Mouse (Mus musculus) stomach, embryonic 15.5 days (tissue): ENCODE measurements at regions not wholly inside any gene's neighbourhood (a gene's known extent, or its start where the extent isn't known, plus 50 kb on each side); places are given as distances from the start of the nearest gene placed in this dataset.

Experiments
- ATAC-seq: fragments of 200-750 bp; cut with Nextera tagmentation; 2 replicates; pipeline ENCODE4 v1.8.0; 2017; ENCODE audit warnings: low read depth, moderate number of reproducible peaks, moderate TSS enrichment; ENCODE audit not compliant: insufficient read depth, low FRiP score
- H3K27ac ChIP-seq: fragments of 300-500 bp; sonication (generic); 2 replicates; pipeline ENCODE4 v1.5.1; 2015; ENCODE audit warnings: mild to moderate bottlenecking, inconsistent platforms
- H3K27me3 ChIP-seq: fragments of 300-500 bp; sonication (generic); replicated peaks from 2 replicates; pipeline ENCODE4 v1.6.1; 2015; ENCODE audit warnings: inconsistent platforms
- H3K36me3 ChIP-seq: fragments of 300-500 bp; sonication (generic); 2 replicates; pipeline ENCODE4 v1.6.1; 2015; ENCODE audit warnings: inconsistent platforms
- H3K4me1 ChIP-seq: fragments of 300-500 bp; sonication (generic); 2 replicates; pipeline ENCODE4 v1.6.1; 2015; ENCODE audit warnings: inconsistent platforms
- H3K4me2 ChIP-seq: fragments of 300-500 bp; sonication (generic); 2 replicates; pipeline ENCODE4 v1.6.1; 2015; ENCODE audit warnings: mild to moderate bottlenecking, inconsistent platforms
- H3K4me3 ChIP-seq: fragments of 300-500 bp; sonication (generic); replicated peaks from 2 replicates; pipeline ENCODE4 v1.5.1; 2015; ENCODE audit warnings: inconsistent platforms
- H3K9ac ChIP-seq: fragments of 300-500 bp; sonication (generic); 2 replicates; pipeline ENCODE4 v1.6.1; 2015; ENCODE audit warnings: inconsistent platforms
- H3K9me3 ChIP-seq: fragments of 300-500 bp; sonication (generic); 2 replicates; pipeline ENCODE4 v1.6.1; 2016; ENCODE audit warnings: inconsistent platforms
- WGBS: fragments of 180-500 bp; shearing (Covaris S2); methylation state at CpG from one replicate; pipeline ENCODE4 v1.1.7; 2015; 5-methylcytosine and 5-hydroxymethylcytosine counted together

DNA sequence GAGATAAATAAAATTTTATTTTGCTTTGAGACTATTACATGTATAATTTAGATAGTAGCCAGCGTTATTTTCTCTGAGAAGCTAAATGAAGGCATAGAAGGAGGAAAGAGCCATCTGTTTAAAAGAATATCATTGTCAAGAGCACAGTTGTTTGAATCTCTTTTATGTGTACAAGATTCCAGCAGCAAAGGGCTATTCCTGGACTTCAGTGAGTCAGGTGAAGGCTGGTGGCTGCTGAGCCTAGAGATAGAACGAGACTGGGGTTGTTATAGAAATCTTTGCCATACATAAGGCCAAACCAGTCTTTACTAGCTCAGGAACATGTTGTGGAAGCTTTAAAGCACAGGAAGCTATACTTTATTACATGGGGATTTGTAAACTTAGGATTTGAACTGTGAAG, 261.6 kb downstream of the Adcyap1 start:
- ATAC-seq = no peak

DNA sequence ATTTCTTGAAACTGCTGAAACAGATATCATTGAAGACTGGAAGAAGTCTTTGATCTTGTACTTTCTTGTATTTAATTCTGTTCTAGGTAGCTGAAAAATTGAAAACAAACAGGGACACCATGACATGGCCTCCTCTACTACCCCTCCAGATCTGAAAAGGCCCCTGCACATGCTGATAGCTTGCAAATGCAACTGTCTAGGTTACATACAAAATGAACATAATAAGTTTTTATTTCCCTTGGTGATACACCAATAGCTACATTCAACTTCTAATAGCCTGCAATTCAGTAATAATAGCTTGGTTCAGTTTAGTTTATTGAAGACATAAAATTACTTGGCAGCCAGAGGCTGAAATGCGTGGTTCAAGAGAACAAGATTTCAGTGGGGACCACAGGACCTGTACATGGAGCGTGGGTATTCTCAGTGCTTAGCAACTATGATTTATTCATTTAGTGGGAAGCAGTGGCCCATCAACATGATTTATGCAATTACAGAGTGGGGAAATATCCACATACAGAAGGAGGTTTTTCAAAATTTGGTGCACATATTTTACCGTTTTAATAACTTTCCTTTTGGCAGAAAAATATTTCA, 264.9 kb downstream of the Adcyap1 start:
- Histone ChIP-seq H3K4me2 (no peak overlapping the region), H3K4me1 (no peaks in the 10 kb centered on the region), H3K27ac (no peak overlapping the region), H3K27me3 (no peaks in the 10 kb centered on the region), H3K9me3 (no peaks in the 10 kb centered on the region), H3K9ac (no peak overlapping the region), H3K4me3 (no peak overlapping the region), H3K36me3 (no peaks in the 10 kb centered on the region)
- WGBS = 85% methylated on average over 3 of the region's 3 CpGs
- ATAC-seq = no peak

More for the DNA sequence above, 261.6 kb downstream of the Adcyap1 start:
- 81% methylated on average over 2 of the region's 2 CpGs for WGBS
- Histone ChIP-seq H3K4me3 (no peak overlapping the region), H3K9ac (no peak overlapping the region), H3K27ac (no peak overlapping the region), H3K27me3 (no peaks in the 10 kb centered on the region), H3K36me3 (no peaks in the 10 kb centered on the region), H3K4me1 (no peaks in the 10 kb centered on the region), H3K4me2 (no peak overlapping the region), H3K9me3 (no peaks in the 10 kb centered on the region)

GRCm38 (mm10) chr17:93482378-93482777, 283.6 kb downstream of the Adcyap1 start:
- Histone ChIP-seq H3K4me2 (no peak overlapping the region), H3K4me3 (no peak overlapping the region), H3K9ac (no peak overlapping the region), H3K27ac (no peak overlapping the region), H3K36me3 (no peaks in the 10 kb centered on the region), H3K4me1 (no peaks in the 10 kb centered on the region), H3K27me3 (no peaks in the 10 kb centered on the region), H3K9me3 (no peaks in the 10 kb centered on the region)
- no peak for ATAC-seq

- WGBS = 42% methylated on average over 1 of the region's 1 CpGs
- no peak overlapping the region for H3K4me2 ChIP-seq
- no peaks in the 10 kb centered on the region for H3K4me1 ChIP-seq
- no peak overlapping the region for H3K27ac ChIP-seq
- no peak overlapping the region for H3K4me3 ChIP-seq
- H3K27me3 ChIP-seq = no peaks in the 10 kb centered on the region
- H3K36me3 ChIP-seq = no peaks in the 10 kb centered on the region
- no peaks in the 10 kb centered on the region for H3K9me3 ChIP-seq
- no peak overlapping the region for H3K9ac ChIP-seq
- no peak for ATAC-seq
Measured at GRCm38 (mm10) chr17:93484540-93484939, 285.7 kb downstream of the Adcyap1 start.

GRCm38 (mm10) chr17:93486442-93486841, 287.6 kb downstream of the Adcyap1 start:
- Histone ChIP-seq H3K36me3 (no peaks in the 10 kb centered on the region), H3K4me1 (no peaks in the 10 kb centered on the region), H3K27me3 (no peaks in the 10 kb centered on the region), H3K9ac (no peak overlapping the region), H3K4me2 (no peak overlapping the region), H3K27ac (no peak overlapping the region), H3K4me3 (no peak overlapping the region), H3K9me3 (no peaks in the 10 kb centered on the region)
- ATAC-seq = no peak

GRCm38 (mm10) chr17:93489988-93490732, 291.3 kb downstream of the Adcyap1 start:
- no peak overlapping the region for H3K9ac ChIP-seq
- no peaks in the 10 kb centered on the region for H3K27me3 ChIP-seq
- H3K27ac ChIP-seq = no peak overlapping the region
- no peaks in the 10 kb centered on the region for H3K36me3 ChIP-seq
- ATAC-seq = no peak
- H3K9me3 ChIP-seq = no peaks in the 10 kb centered on the region
- 59% methylated on average over 4 of the region's 4 CpGs for WGBS
- H3K4me1 ChIP-seq = no peaks in the 10 kb centered on the region
- H3K4me3 ChIP-seq = no peak overlapping the region
- H3K4me2 ChIP-seq = no peak overlapping the region

- Histone ChIP-seq H3K9ac (no peak overlapping the region), H3K4me1 (no peaks in the 10 kb centered on the region), H3K27me3 (no peaks in the 10 kb centered on the region), H3K4me3 (no peak overlapping the region), H3K36me3 (no peaks in the 10 kb centered on the region), H3K4me2 (no peak overlapping the region), H3K27ac (no peak overlapping the region), H3K9me3 (no peaks in the 10 kb centered on the region)
- no peak for ATAC-seq
- WGBS = 74% methylated on average over 4 of the region's 4 CpGs
Measured at GRCm38 (mm10) chr17:93508882-93509594, 310.2 kb downstream of the Adcyap1 start.

DNA sequence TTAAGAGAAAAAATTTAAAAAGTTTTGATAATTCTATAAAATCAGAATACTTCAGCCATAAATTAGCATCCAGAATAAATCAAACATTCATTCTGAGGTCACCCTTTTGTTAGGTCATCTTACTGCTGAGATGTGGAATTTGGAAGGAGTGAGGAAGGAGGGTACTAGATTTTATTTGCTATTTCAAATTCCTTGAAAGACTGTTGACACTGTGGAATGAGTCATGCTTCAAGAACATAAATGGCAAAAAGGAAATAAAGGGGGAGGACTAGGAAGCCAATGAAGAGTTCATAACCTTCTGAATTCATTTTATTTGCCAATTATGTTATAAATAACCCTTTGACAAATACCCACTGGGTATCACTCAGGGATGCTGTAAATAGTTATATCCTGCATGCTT, 324.6 kb downstream of the Adcyap1 start:
- Histone ChIP-seq H3K27ac (no peak overlapping the region), H3K9me3 (no peaks in the 10 kb centered on the region), H3K27me3 (no peaks in the 10 kb centered on the region), H3K4me2 (no peak overlapping the region), H3K36me3 (no peaks in the 10 kb centered on the region), H3K4me1 (no peaks in the 10 kb centered on the region), H3K9ac (no peak overlapping the region), H3K4me3 (no peak overlapping the region)
- ATAC-seq = no peak

DNA sequence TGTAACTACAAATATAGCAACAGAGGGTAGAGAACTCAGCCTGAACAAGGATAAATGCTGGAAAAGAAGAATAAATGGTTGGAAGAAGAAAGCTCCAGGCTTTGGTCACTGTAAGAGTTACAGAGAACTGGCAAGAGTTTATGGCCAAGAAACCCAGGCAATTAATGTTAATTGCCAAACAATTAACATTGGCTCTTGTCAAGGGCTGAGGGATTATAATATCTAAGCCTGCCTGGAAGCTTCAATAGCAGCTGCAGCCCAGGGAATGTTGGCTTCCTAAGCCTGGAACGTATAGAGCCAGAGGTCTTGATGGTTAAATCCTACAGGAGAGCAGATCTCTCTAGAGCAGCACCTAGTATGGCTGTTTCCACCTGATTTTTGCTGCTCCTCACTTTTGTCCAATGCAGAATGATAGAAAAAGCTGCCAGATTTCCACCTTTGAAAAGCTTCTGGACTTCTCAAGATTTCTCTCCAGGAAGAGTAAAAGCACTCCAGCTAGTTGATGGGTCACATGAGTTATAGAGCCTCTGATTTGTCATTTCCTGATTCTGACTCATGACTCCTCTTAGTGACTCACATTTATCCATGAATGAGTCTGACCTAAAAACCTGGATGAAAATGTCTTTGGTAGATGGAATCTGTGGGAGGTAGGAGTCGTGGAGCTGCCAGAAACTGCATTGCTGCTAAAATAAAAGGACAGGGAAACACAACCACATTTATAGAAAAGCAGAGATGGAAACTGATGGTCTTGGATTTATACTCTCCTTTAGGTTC, 327.2 kb downstream of the Adcyap1 start:
- Histone ChIP-seq H3K9me3 (no peaks in the 10 kb centered on the region), H3K4me3 (no peak overlapping the region), H3K4me2 (no peak overlapping the region), H3K4me1 (no peaks in the 10 kb centered on the region), H3K36me3 (no peaks in the 10 kb centered on the region), H3K27me3 (no peaks in the 10 kb centered on the region), H3K27ac (no peak overlapping the region), H3K9ac (no peak overlapping the region)
- 60% methylated on average over 2 of the region's 2 CpGs for WGBS
- ATAC-seq = no peak

DNA sequence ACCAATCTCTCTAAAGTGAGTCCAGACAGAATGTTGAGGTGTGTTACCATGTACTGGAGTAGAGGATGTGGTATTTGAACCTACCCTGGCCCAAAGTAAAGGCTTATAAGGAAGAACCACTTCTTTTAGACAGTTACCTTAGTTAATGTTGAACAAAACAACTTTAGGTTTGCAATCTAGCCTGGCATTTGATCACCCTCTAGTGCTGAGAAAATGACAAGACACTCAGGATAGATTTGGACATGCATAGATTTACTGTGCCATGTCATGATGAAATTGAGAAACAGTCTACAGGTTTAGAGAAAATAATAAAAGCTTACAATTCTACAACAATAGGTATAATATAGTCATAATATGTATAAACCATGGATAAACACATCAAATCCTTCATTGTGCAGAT, 333.7 kb downstream of the Adcyap1 start:
- Histone ChIP-seq H3K4me3 (no peak overlapping the region), H3K4me2 (no peak overlapping the region), H3K36me3 (no peaks in the 10 kb centered on the region), H3K27ac (no peak overlapping the region), H3K27me3 (no peaks in the 10 kb centered on the region), H3K4me1 (no peaks in the 10 kb centered on the region), H3K9ac (no peak overlapping the region), H3K9me3 (no peaks in the 10 kb centered on the region)
- ATAC-seq = no peak

GRCm38 (mm10) chr17:93534945-93535344, 336.1 kb downstream of the Adcyap1 start:
- WGBS = 82% methylated on average over 2 of the region's 2 CpGs
- no peaks in the 10 kb centered on the region for H3K9me3 ChIP-seq
- no peaks in the 10 kb centered on the region for H3K4me1 ChIP-seq
- no peaks in the 10 kb centered on the region for H3K36me3 ChIP-seq
- no peak for ATAC-seq
- no peaks in the 10 kb centered on the region for H3K27me3 ChIP-seq
- no peak overlapping the region for H3K27ac ChIP-seq
- no peak overlapping the region for H3K9ac ChIP-seq
- H3K4me3 ChIP-seq = no peak overlapping the region
- no peak overlapping the region for H3K4me2 ChIP-seq

GRCm38 (mm10) chr17:93535751-93536150, 336.9 kb downstream of the Adcyap1 start:
- no peaks in the 10 kb centered on the region for H3K27me3 ChIP-seq

More at GRCm38 (mm10) chr17:93535751-93536150, 336.9 kb downstream of the Adcyap1 start:
- no peak overlapping the region for H3K4me2 ChIP-seq
- H3K4me3 ChIP-seq = no peak overlapping the region
- H3K9me3 ChIP-seq = no peaks in the 10 kb centered on the region
- H3K27ac ChIP-seq = no peak overlapping the region
- ATAC-seq = no peak
- H3K9ac ChIP-seq = no peak overlapping the region
- no peaks in the 10 kb centered on the region for H3K36me3 ChIP-seq
- no peaks in the 10 kb centered on the region for H3K4me1 ChIP-seq
